Mouse (Mus musculus): Measurements from ENCODE around the gene Cemip.

DNA sequence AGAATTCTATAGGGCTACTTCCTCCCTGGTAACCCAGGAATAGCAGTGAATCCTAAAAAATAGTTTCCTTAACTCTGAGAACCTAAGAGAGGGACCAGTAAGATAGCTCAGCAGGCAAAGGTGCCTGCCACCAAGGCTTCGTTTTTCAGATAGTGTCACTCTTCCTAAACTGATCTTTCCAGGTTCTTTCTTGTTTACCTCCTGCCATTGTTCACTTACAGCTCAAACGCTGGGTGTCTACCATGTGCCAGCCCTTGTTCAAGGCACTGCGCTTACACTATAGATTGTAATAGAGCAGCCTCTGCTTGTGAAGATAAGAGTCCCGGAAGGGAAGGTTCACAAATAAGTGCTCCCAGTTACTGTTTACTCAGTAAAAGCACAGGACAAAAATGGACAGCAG, 200.5 kb downstream of the Cemip start:
- TF ChIP-seq CTCF (IDR thresholded peaks at IDR 0.05; ENCODE audit: low read depth): no peak
- no peak for TF ChIP-seq EP300 (IDR thresholded peaks at IDR 0.05; ENCODE audit: low read depth)
